Mouse (Mus musculus) kidney, embryonic 14.5 days (tissue): ENCODE data around the gene Snx18. TPM values are rescaled to one million over a fixed set of nuclear protein-coding genes. Genes with fewer than 3 reads are reported as not detected.

Source experiments
- ATAC-seq: fragments of 200-750 bp; cut with Nextera tagmentation; 2 replicates; pipeline ENCODE4 v1.8.0; 2017; ENCODE audit warnings: moderate number of reproducible peaks, mild to moderate bottlenecking, moderate TSS enrichment, moderate library complexity; ENCODE audit not compliant: low FRiP score, low TSS enrichment
- H3K27ac ChIP-seq: fragments of 300-500 bp; sonication (generic); 2 replicates; pipeline ENCODE4 v1.5.1; 2014; ENCODE audit warnings: low read depth, mild to moderate bottlenecking, low read length, moderate library complexity, mixed read lengths
- H3K27me3 ChIP-seq: fragments of 300-500 bp; sonication (generic); 2 replicates; pipeline ENCODE4 v1.6.1; 2014; ENCODE audit warnings: mild to moderate bottlenecking, low read length; ENCODE audit not compliant: control insufficient read depth, insufficient read depth
- H3K36me3 ChIP-seq: fragments of 300-500 bp; sonication (generic); 2 replicates; pipeline ENCODE4 v1.6.1; 2014; ENCODE audit warnings: low read length, mixed read lengths; ENCODE audit not compliant: control insufficient read depth, insufficient read depth
- H3K4me1 ChIP-seq: fragments of 300-500 bp; sonication (generic); 2 replicates; pipeline ENCODE4 v1.6.1; 2014; ENCODE audit warnings: low read length, mixed read lengths; ENCODE audit not compliant: control insufficient read depth, insufficient read depth
- H3K4me2 ChIP-seq: fragments of 300-500 bp; sonication (generic); replicated peaks from 2 replicates; pipeline ENCODE4 v1.6.1; 2014; ENCODE audit warnings: low read depth, mild to moderate bottlenecking, low read length
- H3K4me3 ChIP-seq: fragments of 300-500 bp; sonication (generic); 2 replicates; pipeline ENCODE4 v1.5.1; 2014; ENCODE audit warnings: mild to moderate bottlenecking, low read length
- H3K9ac ChIP-seq: fragments of 300-500 bp; sonication (generic); 2 replicates; pipeline ENCODE4 v1.6.1; 2014; ENCODE audit warnings: low read depth, mild to moderate bottlenecking, low read length, moderate library complexity
- H3K9me3 ChIP-seq: fragments of 300-500 bp; sonication (generic); 2 replicates; pipeline ENCODE4 v1.6.1; 2016; ENCODE audit warnings: low read length; ENCODE audit not compliant: control insufficient read depth
- WGBS: fragments of 180-500 bp; shearing (Covaris S2); extraction: QIAGEN DNeasy Blood & Tissue Kit; methylation state at CpG from one replicate; pipeline ENCODE4 v1.1.7; 2014; 5-methylcytosine and 5-hydroxymethylcytosine counted together
- polyA plus RNA-seq: library from polyadenylated mRNA; unstranded; fragments of >200 nt; fragmentation: Nextera tagmentation; extraction: Ambion mirVana; gene quantifications from 2 replicates; pipeline ENCODE4 v1.2.1, GENCODE M21; 2014

Snx18 gene
- polyA plus RNA-seq, 1 experiment from 2014 or later = 51.2 TPM

- no peak for ATAC-seq
- H3K36me3 ChIP-seq = no peaks in the 10 kb centered on the region
- no peak overlapping the region for H3K4me3 ChIP-seq
- H3K27ac ChIP-seq = no peak overlapping the region
- 26% methylated on average over 2 of the region's 2 CpGs for WGBS
- H3K27me3 ChIP-seq = no peaks in the 10 kb centered on the region
- no peaks in the 10 kb centered on the region for H3K4me1 ChIP-seq
- H3K9me3 ChIP-seq = 0 out of 2 replicates have a peak, but pooled peaks cover 2% of the 10 kb centered on the region
- H3K9ac ChIP-seq = no peak overlapping the region
- no peak overlapping the region for H3K4me2 ChIP-seq
Observed at GRCm38 (mm10) chr13:113569526-113569925, 48.8 kb downstream of the Snx18 start.

- no peak for ATAC-seq
- Histone ChIP-seq H3K4me1 (no peaks in the 10 kb centered on the region), H3K27me3 (no peaks in the 10 kb centered on the region), H3K4me2 (no peak overlapping the region), H3K4me3 (no peak overlapping the region), H3K27ac (no peak overlapping the region), H3K36me3 (no peaks in the 10 kb centered on the region), H3K9ac (no peak overlapping the region), H3K9me3 (0 out of 2 replicates have a peak, but pooled peaks cover 2% of the 10 kb centered on the region)
- WGBS = 88% methylated on average over 5 of the region's 5 CpGs
Observed at GRCm38 (mm10) chr13:113566951-113567350, 51.4 kb downstream of the Snx18 start.

- Histone ChIP-seq H3K27me3 (no peaks in the 10 kb centered on the region), H3K27ac (no peak overlapping the region), H3K4me1 (no peaks in the 10 kb centered on the region), H3K9me3 (0 out of 2 replicates have a peak, but pooled peaks cover 2% of the 10 kb centered on the region), H3K9ac (no peak overlapping the region), H3K4me2 (no peak overlapping the region), H3K4me3 (no peak overlapping the region), H3K36me3 (no peaks in the 10 kb centered on the region)
- WGBS = 90% methylated on average over 7 of the region's 7 CpGs
- ATAC-seq = no peak
Observed at GRCm38 (mm10) chr13:113566411-113566810, 52.0 kb downstream of the Snx18 start.

GRCm38 (mm10) chr13:113559646-113560045 is 58.7 kb downstream of the Snx18 start:
- Histone ChIP-seq H3K4me1 (no peaks in the 10 kb centered on the region), H3K27me3 (no peaks in the 10 kb centered on the region), H3K27ac (no peak overlapping the region), H3K4me2 (no peak overlapping the region), H3K9ac (no peak overlapping the region), H3K36me3 (no peaks in the 10 kb centered on the region), H3K4me3 (no peak overlapping the region), H3K9me3 (no peaks in the 10 kb centered on the region)
- no peak for ATAC-seq
- 90% methylated on average over 9 of the region's 9 CpGs for WGBS

DNA sequence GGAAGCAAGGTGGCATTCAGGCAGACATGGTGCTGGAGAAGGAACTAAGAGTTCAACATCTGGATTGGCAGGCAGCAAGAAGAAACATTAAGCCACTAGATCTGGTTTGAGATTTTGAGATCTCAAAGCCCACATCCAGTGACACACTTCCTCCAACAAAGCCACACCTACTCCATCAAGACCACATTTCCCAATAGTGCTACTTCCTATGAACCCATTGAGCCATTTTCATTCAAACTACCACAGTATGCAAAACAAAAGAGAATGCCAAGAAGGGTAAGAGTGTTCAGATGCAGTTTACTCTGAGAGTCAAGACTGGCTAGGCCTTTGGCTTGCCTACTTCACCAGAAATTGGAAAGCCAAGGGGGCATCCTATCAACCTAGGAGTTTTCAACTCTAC is 61.8 kb downstream of the Snx18 start:
- Histone ChIP-seq H3K9me3 (no peaks in the 10 kb centered on the region), H3K4me1 (no peaks in the 10 kb centered on the region), H3K4me3 (no peak overlapping the region), H3K36me3 (no peaks in the 10 kb centered on the region), H3K27me3 (no peaks in the 10 kb centered on the region), H3K27ac (no peak overlapping the region), H3K9ac (no peak overlapping the region), H3K4me2 (no peak overlapping the region)
- ATAC-seq = no peak

DNA sequence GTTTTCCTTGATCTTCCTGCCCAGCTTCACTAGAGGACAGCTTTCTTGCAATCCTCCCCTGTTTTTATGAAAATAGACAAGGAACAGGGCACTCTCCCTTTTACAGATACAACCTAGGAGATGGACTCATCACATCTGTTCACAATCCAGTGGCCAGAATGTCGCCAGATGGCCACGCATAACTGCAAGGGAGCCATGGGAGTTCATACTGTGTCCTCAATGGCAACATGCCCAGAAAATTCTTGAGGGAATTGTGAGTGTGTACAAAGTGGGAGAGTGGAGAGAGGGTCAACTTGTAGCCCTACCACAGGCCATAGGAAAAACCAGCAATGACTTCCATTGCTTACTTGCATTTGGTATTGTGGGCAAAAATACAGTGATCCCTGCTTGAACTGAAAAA is 63.1 kb downstream of the Snx18 start:
- Histone ChIP-seq H3K4me3 (no peak overlapping the region), H3K4me2 (no peak overlapping the region), H3K4me1 (no peaks in the 10 kb centered on the region), H3K27me3 (no peaks in the 10 kb centered on the region), H3K9me3 (no peaks in the 10 kb centered on the region), H3K9ac (no peak overlapping the region), H3K36me3 (no peaks in the 10 kb centered on the region), H3K27ac (no peak overlapping the region)
- 84% methylated on average over 2 of the region's 2 CpGs for WGBS
- no peak for ATAC-seq

DNA sequence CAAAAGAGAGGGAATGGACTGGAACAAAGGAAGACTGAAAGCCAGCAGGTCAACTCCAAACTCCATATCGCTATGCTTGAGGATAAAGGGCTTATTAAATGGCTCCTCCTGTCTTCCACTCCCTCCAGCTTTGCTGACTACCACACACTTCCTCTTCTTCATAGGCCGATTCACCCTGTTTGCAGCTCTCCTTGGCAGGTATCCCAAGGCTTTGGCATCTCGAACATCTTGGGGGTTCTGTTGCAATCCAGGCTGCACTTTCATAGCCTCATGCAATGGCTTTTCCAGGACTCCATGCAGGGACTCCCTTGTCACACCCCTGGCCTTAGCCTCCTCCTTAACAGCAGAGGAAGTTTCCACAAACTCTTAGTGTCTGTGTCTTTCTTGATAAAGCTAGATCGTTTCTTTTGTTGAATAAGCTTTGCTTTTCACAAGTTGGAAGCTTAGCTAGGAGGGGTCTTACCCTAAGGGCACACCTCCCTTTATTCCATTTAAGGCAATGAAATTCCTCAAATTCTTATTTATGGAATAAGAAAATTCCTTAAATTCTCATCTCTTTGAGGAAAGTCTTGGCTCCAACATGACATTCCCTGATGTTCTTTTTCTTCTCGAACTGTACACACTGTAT is 64.6 kb downstream of the Snx18 start:
- H3K4me2 ChIP-seq = no peak overlapping the region
- H3K27me3 ChIP-seq = no peaks in the 10 kb centered on the region
- H3K27ac ChIP-seq = no peak overlapping the region
- no peak overlapping the region for H3K9ac ChIP-seq
- no peak for ATAC-seq
- no peak overlapping the region for H3K4me3 ChIP-seq
- no peaks in the 10 kb centered on the region for H3K36me3 ChIP-seq
- H3K9me3 ChIP-seq = no peaks in the 10 kb centered on the region
- WGBS = 85% methylated on average over 5 of the region's 5 CpGs
- H3K4me1 ChIP-seq = no peaks in the 10 kb centered on the region

DNA sequence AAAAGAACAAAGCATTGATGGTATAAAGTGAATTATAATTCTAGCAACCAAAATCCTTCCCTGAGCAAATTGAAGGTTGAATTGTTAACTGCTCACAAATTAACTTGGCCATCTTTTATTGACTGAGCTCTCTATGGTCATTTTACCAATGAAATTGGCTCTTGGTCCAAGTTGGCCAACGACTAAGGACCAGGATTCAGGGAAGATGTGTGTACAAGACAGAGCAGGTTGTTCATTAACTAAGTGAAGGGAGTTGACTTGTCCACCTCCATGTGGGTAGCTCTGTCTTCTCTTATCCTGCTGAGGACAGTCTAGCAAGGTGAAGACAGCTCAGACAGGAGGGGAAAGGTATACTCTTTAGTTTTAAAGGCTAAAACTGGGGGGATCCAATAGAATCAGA is 66.0 kb downstream of the Snx18 start:
- Histone ChIP-seq H3K4me2 (no peak overlapping the region), H3K36me3 (no peaks in the 10 kb centered on the region), H3K9me3 (no peaks in the 10 kb centered on the region), H3K4me1 (no peaks in the 10 kb centered on the region), H3K9ac (no peak overlapping the region), H3K27ac (no peak overlapping the region), H3K27me3 (no peaks in the 10 kb centered on the region), H3K4me3 (no peak overlapping the region)
- no peak for ATAC-seq
- 78% methylated on average over 1 of the region's 1 CpGs for WGBS

DNA sequence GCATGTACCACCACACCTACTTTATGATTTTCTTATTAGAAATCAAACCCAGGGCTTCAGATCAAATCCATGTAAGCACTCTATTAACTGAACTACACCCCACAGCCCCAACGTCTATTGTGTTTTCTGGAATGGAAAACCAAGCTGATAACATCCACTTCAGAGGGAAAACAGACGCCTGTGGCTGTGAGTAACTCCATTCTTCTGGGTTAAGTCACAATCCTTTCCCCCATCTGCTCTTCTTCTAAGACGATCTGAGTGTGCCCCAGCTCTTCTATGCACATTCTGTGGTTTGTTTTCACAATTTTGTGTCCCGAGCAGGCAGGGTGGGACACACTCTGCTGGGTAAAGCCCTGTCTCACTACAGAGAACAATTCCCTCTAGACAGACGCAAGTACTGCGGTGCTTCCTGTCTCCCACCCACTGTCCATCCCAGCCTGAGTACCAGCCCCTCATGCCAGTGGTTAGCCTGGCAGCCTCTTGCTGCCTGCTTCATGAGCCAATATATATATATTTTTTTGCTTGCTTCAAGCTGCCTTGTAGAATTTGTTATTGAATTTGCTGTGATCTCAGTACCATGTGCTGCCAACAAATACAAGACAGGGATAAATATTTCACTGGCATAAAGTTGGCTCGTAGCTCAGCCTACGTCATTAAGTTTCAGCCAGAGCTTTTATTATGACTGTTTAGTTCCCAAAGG is 67.3 kb downstream of the Snx18 start:
- Histone ChIP-seq H3K4me2 (no peak overlapping the region), H3K27me3 (no peaks in the 10 kb centered on the region), H3K4me1 (no peaks in the 10 kb centered on the region), H3K36me3 (no peaks in the 10 kb centered on the region), H3K27ac (no peak overlapping the region), H3K9me3 (no peaks in the 10 kb centered on the region), H3K9ac (no peak overlapping the region), H3K4me3 (no peak overlapping the region)
- WGBS = 60% methylated on average over 8 of the region's 8 CpGs
- ATAC-seq = no peak
